Mouse (Mus musculus) kidney, postnatal 0 days (tissue): Measurements from ENCODE around the gene Cox4i2. TPM values are rescaled to one million over a fixed set of nuclear protein-coding genes. Genes with fewer than 3 reads are reported as not detected.

ENCODE experiments used
- ATAC-seq: fragments of 200-750 bp; cut with Nextera tagmentation; replicated peaks from 2 replicates; pipeline ENCODE4 v1.8.0; 2017; ENCODE audit warnings: low read depth, moderate number of reproducible peaks, moderate TSS enrichment, moderate library complexity; ENCODE audit not compliant: low FRiP score
- DNase-seq: peaks from one replicate; pipeline ENCODE4 v3.0.0-alpha.2; 2016; ENCODE audit warnings: low spot score
- H3K27ac ChIP-seq: fragments of 300-500 bp; sonication (generic); 2 replicates; pipeline ENCODE4 v1.5.1; 2014; ENCODE audit warnings: mild to moderate bottlenecking
- H3K27me3 ChIP-seq: fragments of 300-500 bp; sonication (generic); 2 replicates; pipeline ENCODE4 v1.6.1; 2014; ENCODE audit warnings: low read length, mixed read lengths; ENCODE audit not compliant: insufficient read depth
- H3K36me3 ChIP-seq: fragments of 300-500 bp; sonication (generic); 2 replicates; pipeline ENCODE4 v1.6.1; 2014; ENCODE audit warnings: low read length, mixed read lengths; ENCODE audit not compliant: insufficient read depth
- H3K4me1 ChIP-seq: fragments of 300-500 bp; sonication (generic); replicated peaks from 2 replicates; pipeline ENCODE4 v1.6.1; 2014; ENCODE audit warnings: antibody characterized with exemption, low read length, mixed read lengths; ENCODE audit not compliant: insufficient read depth
- H3K4me2 ChIP-seq: fragments of 300-500 bp; sonication (generic); 2 replicates; pipeline ENCODE4 v1.6.1; 2014; ENCODE audit warnings: mild to moderate bottlenecking, low read length, moderate library complexity, mixed read lengths
- H3K4me3 ChIP-seq: fragments of 300-500 bp; sonication (generic); replicated peaks from 2 replicates; pipeline ENCODE4 v1.5.1; 2014; ENCODE audit warnings: low read depth, low read length
- H3K9ac ChIP-seq: fragments of 300-500 bp; sonication (generic); 2 replicates; pipeline ENCODE4 v1.6.1; 2014; ENCODE audit warnings: low read depth, low read length
- H3K9me3 ChIP-seq: fragments of 300-500 bp; sonication (generic); replicated peaks from 2 replicates; pipeline ENCODE4 v1.6.1; 2016; ENCODE audit warnings: low read length, inconsistent platforms, mixed read lengths
- CTCF ChIP-seq: IDR thresholded peaks from 2 replicates; pipeline ENCODE4 v1.5.1; 2016; ENCODE audit warnings: antibody characterized with exemption, low read depth, mild to moderate bottlenecking, moderate library complexity
- WGBS: fragments of 180-500 bp; shearing (Covaris S2); extraction: QIAGEN DNeasy Blood & Tissue Kit; methylation state at CpG from one replicate; pipeline ENCODE4 v1.1.7; 2014; 5-methylcytosine and 5-hydroxymethylcytosine counted together
- polyA plus RNA-seq: library from polyadenylated mRNA; unstranded; fragments of >200 nt; fragmentation: Nextera tagmentation; extraction: Ambion mirVana; gene quantifications from 2 replicates; pipeline ENCODE4 v1.2.1, GENCODE M21; 2015

Gene Cox4i2
- polyA plus RNA-seq, 1 experiment from 2014 or later: 15.8 TPM

DNA sequence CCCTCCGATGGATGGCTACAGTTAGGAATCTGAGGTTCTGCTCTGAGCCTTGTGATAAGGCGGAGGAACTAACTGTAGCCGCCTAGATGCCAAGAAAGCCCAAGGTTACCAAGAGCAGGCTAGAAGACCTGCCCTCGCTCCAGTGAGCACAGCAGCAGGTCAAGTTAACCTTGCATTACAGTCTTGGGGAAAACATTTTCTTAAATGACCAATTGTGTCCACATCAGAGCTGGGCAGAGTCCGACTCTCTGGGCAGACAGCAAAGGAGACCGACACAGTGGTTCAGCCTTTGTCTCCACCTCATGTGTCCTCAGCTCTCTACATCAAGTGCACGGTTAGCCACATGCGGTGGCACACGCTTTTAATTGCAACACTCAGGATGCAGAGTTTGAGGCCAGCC, 17.6 kb downstream of the Cox4i2 start:
- no peak for TF ChIP-seq CTCF
- H3K27ac ChIP-seq: peak overlapping the region; percentile 20; the same call in 1 of the 2 replicates
- H3K4me3 ChIP-seq: no peak overlapping the region
- DNase-seq: no peak
- H3K9ac ChIP-seq: no peak overlapping the region
- no peaks in the 10 kb centered on the region for H3K9me3 ChIP-seq
- no peak overlapping the region for H3K4me2 ChIP-seq
- H3K36me3 ChIP-seq: no peaks in the 10 kb centered on the region
- no peak; the same call in 1 of the 2 replicates for ATAC-seq
- 75% methylated on average over 9 of the region's 9 CpGs for WGBS
- H3K27me3 ChIP-seq: no peaks in the 10 kb centered on the region
- no peaks in the 10 kb centered on the region for H3K4me1 ChIP-seq

DNA sequence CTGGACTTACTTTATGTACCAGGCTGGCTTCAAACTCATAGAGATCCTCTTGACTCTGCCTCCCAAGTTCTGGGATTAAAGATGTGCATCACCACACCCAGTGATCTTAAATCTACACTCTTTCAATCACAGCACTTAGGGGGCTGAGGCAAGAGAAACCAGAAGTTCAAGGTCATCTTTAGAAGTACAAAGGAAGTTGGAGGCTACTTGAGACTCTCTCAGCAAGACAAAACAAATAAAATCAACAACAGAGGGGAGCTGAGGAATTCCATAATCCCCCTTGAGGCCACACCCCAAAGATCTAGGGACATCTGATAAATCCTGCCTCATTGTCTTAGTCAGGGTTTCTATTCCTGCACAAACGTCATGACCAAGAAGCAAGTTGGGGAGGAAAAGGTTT, 18.3 kb downstream of the Cox4i2 start:
- H3K4me3 ChIP-seq: no peak overlapping the region
- TF ChIP-seq CTCF: no peak
- 10% methylated on average over 1 of the region's 1 CpGs for WGBS
- H3K9me3 ChIP-seq: no peaks in the 10 kb centered on the region
- no peaks in the 10 kb centered on the region for H3K27me3 ChIP-seq
- H3K9ac ChIP-seq: no peak overlapping the region
- peak overlapping the region; percentile 20; the same call in 1 of the 2 replicates for H3K27ac ChIP-seq
- DNase-seq (no peak), ATAC-seq (no peak)
- no peaks in the 10 kb centered on the region for H3K36me3 ChIP-seq
- H3K4me2 ChIP-seq: no peak overlapping the region
- H3K4me1 ChIP-seq: no peaks in the 10 kb centered on the region

DNA sequence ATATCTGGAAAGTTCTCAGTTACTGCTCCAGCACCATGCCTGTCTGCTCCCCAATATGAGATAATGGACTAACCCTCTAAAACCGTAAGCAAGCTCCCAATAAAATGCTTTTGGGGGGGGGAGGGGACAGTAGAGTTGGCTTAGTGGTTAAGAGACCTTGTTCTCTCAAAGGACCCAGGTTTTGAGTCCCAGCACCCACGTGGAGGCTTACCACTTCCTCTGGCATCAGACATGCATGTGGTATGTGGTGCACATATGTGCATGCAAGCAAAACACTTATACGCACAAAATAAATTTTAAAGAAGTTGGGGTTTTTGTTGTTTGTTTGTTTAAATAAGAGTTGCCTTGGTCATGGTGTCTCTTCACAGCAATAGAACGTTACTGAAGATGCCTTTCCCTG, 21.4 kb downstream of the Cox4i2 start:
- ATAC-seq (no peak), DNase-seq (no peak)
- peaks cover 2% of the 10 kb centered on the region; the same call in 1 of the 2 replicates for H3K36me3 ChIP-seq
- WGBS: 84% methylated on average over 4 of the region's 4 CpGs
- no peaks in the 10 kb centered on the region for H3K4me1 ChIP-seq
- no peaks in the 10 kb centered on the region for H3K27me3 ChIP-seq
- no peak overlapping the region for H3K9ac ChIP-seq
- no peak overlapping the region for H3K4me3 ChIP-seq
- no peaks in the 10 kb centered on the region for H3K9me3 ChIP-seq
- no peak overlapping the region for H3K27ac ChIP-seq
- no peak overlapping the region for H3K4me2 ChIP-seq
- no peak for TF ChIP-seq CTCF

- Histone ChIP-seq H3K9me3 (no peaks in the 10 kb centered on the region), H3K4me2 (no peak overlapping the region), H3K27ac (no peak overlapping the region), H3K9ac (no peak overlapping the region), H3K27me3 (no peaks in the 10 kb centered on the region), H3K36me3 (peaks cover 7% of the 10 kb centered on the region; the same call in 1 of the 2 replicates), H3K4me1 (no peaks in the 10 kb centered on the region), H3K4me3 (no peak overlapping the region)
- no peak for TF ChIP-seq CTCF
- no peak for ATAC-seq
- no peak for DNase-seq
- 82% methylated on average over 3 of the region's 3 CpGs for WGBS
Observed at GRCm38 (mm10) chr2:152776019-152776418, 22.0 kb downstream of the Cox4i2 start.

GRCm38 (mm10) chr2:152776435-152776834, 22.5 kb downstream of the Cox4i2 start:
- WGBS: 80% methylated on average over 2 of the region's 2 CpGs

GRCm38 (mm10) chr2:152777081-152777480, 23.1 kb downstream of the Cox4i2 start:
- ATAC-seq (no peak), DNase-seq (no peak)
- peaks cover 14% of the 10 kb centered on the region; the same call in 1 of the 2 replicates for H3K36me3 ChIP-seq
- no peak overlapping the region for H3K4me2 ChIP-seq
- H3K27me3 ChIP-seq: no peaks in the 10 kb centered on the region
- WGBS: 83% methylated on average over 3 of the region's 3 CpGs
- H3K4me1 ChIP-seq: no peaks in the 10 kb centered on the region
- H3K4me3 ChIP-seq: no peak overlapping the region
- no peak for TF ChIP-seq CTCF
- no peak overlapping the region for H3K9ac ChIP-seq
- no peaks in the 10 kb centered on the region for H3K9me3 ChIP-seq
- H3K27ac ChIP-seq: no peak overlapping the region

More at GRCm38 (mm10) chr2:152776435-152776834, 22.5 kb downstream of the Cox4i2 start:
- no peak for ATAC-seq
- TF ChIP-seq CTCF: no peak
- Histone ChIP-seq H3K4me3 (no peak overlapping the region), H3K27me3 (no peaks in the 10 kb centered on the region), H3K27ac (no peak overlapping the region), H3K36me3 (peaks cover 8% of the 10 kb centered on the region; the same call in 1 of the 2 replicates), H3K9ac (no peak overlapping the region), H3K4me1 (no peaks in the 10 kb centered on the region), H3K4me2 (no peak overlapping the region), H3K9me3 (no peaks in the 10 kb centered on the region)
- no peak for DNase-seq

- ATAC-seq (no peak), DNase-seq (no peak)
- Histone ChIP-seq H3K4me2 (no peak overlapping the region), H3K27ac (no peak overlapping the region), H3K27me3 (no peaks in the 10 kb centered on the region), H3K4me3 (no peak overlapping the region), H3K9me3 (no peaks in the 10 kb centered on the region), H3K4me1 (peaks cover 7% of the 10 kb centered on the region; the same call in 1 of the 2 replicates), H3K36me3 (peaks cover 17% of the 10 kb centered on the region; the same call in 1 of the 2 replicates), H3K9ac (no peak overlapping the region)
- TF ChIP-seq CTCF: no peak
- WGBS: 81% methylated on average over 2 of the region's 2 CpGs
Observed at GRCm38 (mm10) chr2:152780466-152780865, 26.5 kb downstream of the Cox4i2 start.
